Mouse (Mus musculus): ENCODE data around the gene Shb. TPM values are rescaled to one million over a fixed set of nuclear protein-coding genes. Genes with fewer than 3 reads are reported as not detected.
"Not testable (repeated sequence)": the region's sequence is repeated elsewhere in the genome, so short reads cannot be mapped to it uniquely, and the experiment has no call there.

Shb gene
- total and polyA plus RNA-seq, 3 experiments: 7.7 to 15.5 (median 8.6) TPM

DNA sequence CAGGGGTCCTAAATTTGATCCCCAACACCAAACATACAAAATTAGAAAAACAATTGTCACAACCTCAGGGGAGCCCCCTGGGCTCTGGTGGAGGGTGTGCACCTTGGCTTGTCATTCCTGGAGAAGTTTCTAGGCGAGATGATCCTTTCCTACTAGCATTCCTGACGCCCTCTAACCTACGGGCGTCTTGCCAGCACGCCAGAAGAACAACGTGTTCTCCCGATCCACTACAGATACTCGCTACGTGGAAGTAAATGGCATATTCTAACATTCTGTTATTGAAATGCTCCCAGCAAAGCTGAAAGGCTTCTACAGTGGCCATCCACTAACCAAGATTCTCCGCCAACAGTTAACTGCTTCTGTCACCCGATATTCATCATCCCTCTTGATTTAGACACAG, 139.7 kb downstream of the Shb start:
- Histone ChIP-seq H3K9ac (ENCODE audit: insufficient read depth, low read depth) (no peak overlapping the region), H3K27ac (ENCODE audit: insufficient read depth, low read depth) (no peak overlapping the region), H3K4me3 (replicated peaks in 1 of 3; ENCODE audit: low read depth in 2 of 3, low read length in 2 of 3, poor library complexity in 1 of 3) (no peak overlapping the region), H3K4me2 (ENCODE audit: insufficient read depth, low read depth, poor library complexity, severe bottlenecking) (no peak overlapping the region), H3K27me3 (replicated peaks) (no peaks in the 10 kb centered on the region), H3K79me2 (replicated peaks; ENCODE audit: control insufficient read depth, extremely low read depth, insufficient read depth, poor library complexity, severe bottlenecking) (no peaks in the 10 kb centered on the region), H3K4me1 (ENCODE audit: control insufficient read depth in 1 of 2, insufficient read depth in 2 of 2) (peaks cover 0 to 2% of the 10 kb centered on the region in 2 experiments; a peak in 1 of 4 replicates), H3K9me3 (replicated peaks; ENCODE audit: low read length) (no peaks in the 10 kb centered on the region), H3K36me3 (replicated peaks in 1 of 2; ENCODE audit: control insufficient read depth in 1 of 2, insufficient read depth in 1 of 2, low read length in 1 of 2) (peaks cover 7 to 16% of the 10 kb centered on the region in 2 experiments)
- dilution Hi-C loops (cut with MboI; ENCODE audit: extremely low pct_ligation_motif_present, extremely low pct_unique_long_range_greater_than_20kb, low sequenced_read_pairs) (no loop called here), in situ Hi-C loops (cut with MboI; ENCODE audit: low pct_ligation_motif_present, low pct_unique_long_range_greater_than_20kb, low sequenced_read_pairs) (no loop called here)
- no peak for DNase-seq (ENCODE audit: extremely low read depth)
- TF ChIP-seq USF1 (IDR thresholded peaks at IDR 0.05; ENCODE audit: low read depth, low read length) (no peak), RCOR1 (conservative IDR thresholded peaks at IDR 0.05; ENCODE audit: low read depth, low read length) (no peak), MXI1 (IDR thresholded peaks at IDR 0.05; ENCODE audit: low read depth, low read length) (no peak), MYC (IDR thresholded peaks at IDR 0.05; ENCODE audit: low read depth, low read length) (no peak), USF2 (conservative IDR thresholded peaks at IDR 0.05; ENCODE audit: low read depth, low read length) (no peak), ZNF384 (IDR thresholded peaks at IDR 0.05; ENCODE audit: low read depth, low read length) (no peak), ELF1 (IDR thresholded peaks at IDR 0.05; ENCODE audit: low read depth, low read length) (no peak), TBP (conservative IDR thresholded peaks at IDR 0.05; ENCODE audit: low read depth, low read length) (no peak)

DNA sequence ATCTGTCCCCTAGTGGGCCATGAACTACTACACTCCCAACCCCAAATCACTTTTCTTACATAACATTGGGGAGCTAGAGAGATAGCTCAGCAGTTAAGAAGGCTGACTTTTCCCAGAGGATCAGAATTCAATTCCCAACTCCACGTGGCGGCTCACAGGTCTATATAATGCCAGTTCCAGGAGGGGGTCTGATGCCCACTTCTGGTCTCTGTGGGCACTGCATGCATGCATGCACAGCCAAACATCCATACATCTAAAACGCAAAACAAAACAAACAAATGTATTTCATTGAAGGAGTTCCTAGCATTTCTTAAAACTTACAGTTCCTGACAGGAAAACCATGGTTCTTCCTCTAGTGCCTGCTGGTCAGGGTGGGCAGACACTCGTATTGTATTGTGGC, 140.2 kb downstream of the Shb start:
- TF ChIP-seq ZMIZ1 (IDR thresholded peaks at IDR 0.05; ENCODE audit: low read depth, low read length) (no peak), CTCF (conservative IDR thresholded peaks at IDR 0.05 in 1 of 2, IDR thresholded peaks at IDR 0.05 in 1 of 2; ENCODE audit: low read depth in 2 of 2, low read length in 2 of 2) (peak in 1 of 2 experiments; percentile 32; a peak in 2 of 4 replicates)
- Histone ChIP-seq H3K36me3 (replicated peaks in 1 of 2; ENCODE audit: control insufficient read depth in 1 of 2, insufficient read depth in 1 of 2, low read length in 1 of 2) (peaks cover 4 to 14% of the 10 kb centered on the region in 2 experiments), H3K4me3 (replicated peaks in 1 of 3; ENCODE audit: low read depth in 2 of 3, low read length in 2 of 3, poor library complexity in 1 of 3) (no peak overlapping the region), H3K9ac (ENCODE audit: insufficient read depth, low read depth) (no peak overlapping the region), H3K79me2 (replicated peaks; ENCODE audit: control insufficient read depth, extremely low read depth, insufficient read depth, poor library complexity, severe bottlenecking) (no peaks in the 10 kb centered on the region), H3K4me2 (ENCODE audit: insufficient read depth, low read depth, poor library complexity, severe bottlenecking) (no peak overlapping the region), H3K27ac (ENCODE audit: insufficient read depth, low read depth) (no peak overlapping the region), H3K9me3 (replicated peaks; ENCODE audit: low read length) (no peaks in the 10 kb centered on the region), H3K4me1 (ENCODE audit: control insufficient read depth in 1 of 2, insufficient read depth in 2 of 2) (peaks cover 0 to 1% of the 10 kb centered on the region in 2 experiments; a peak in 1 of 4 replicates), H3K27me3 (replicated peaks) (no peaks in the 10 kb centered on the region)
- dilution Hi-C loops (cut with MboI; ENCODE audit: extremely low pct_ligation_motif_present, extremely low pct_unique_long_range_greater_than_20kb, low sequenced_read_pairs): no loop called here
- no peak for DNase-seq (ENCODE audit: extremely low read depth)
- in situ Hi-C loops (cut with MboI; ENCODE audit: low pct_ligation_motif_present, low pct_unique_long_range_greater_than_20kb, low sequenced_read_pairs): no loop called here

DNA sequence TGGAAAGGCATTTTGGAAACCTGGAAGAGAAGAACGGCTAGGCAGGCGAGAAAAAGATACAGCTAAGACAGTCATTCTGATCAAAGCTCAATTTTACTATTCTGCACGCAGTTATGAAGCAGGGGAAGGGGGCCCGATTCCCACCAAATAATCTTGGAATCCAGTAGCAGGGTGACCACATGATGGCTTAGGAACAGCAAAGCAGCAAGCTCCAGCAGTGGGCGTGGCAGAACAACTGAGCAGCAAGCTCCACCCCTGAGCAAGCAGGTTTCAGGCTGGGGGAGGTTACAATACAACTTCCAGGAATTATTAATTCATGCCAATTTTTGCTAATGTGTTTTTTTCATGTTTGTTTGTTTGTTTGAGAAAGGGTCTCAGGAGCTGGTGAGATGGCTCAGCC, 145.0 kb downstream of the Shb start:
- DNase-seq (ENCODE audit: extremely low read depth); H3K4me3 ChIP-seq (replicated peaks in 1 of 3; ENCODE audit: low read depth in 2 of 3, low read length in 2 of 3, poor library complexity in 1 of 3); H3K79me2 ChIP-seq (replicated peaks; ENCODE audit: control insufficient read depth, extremely low read depth, insufficient read depth, poor library complexity, severe bottlenecking); H3K27ac ChIP-seq (ENCODE audit: insufficient read depth, low read depth); H3K4me2 ChIP-seq (ENCODE audit: insufficient read depth, low read depth, poor library complexity, severe bottlenecking); in situ Hi-C loops (cut with MboI; ENCODE audit: low pct_ligation_motif_present, low pct_unique_long_range_greater_than_20kb, low sequenced_read_pairs); H3K27me3 ChIP-seq (replicated peaks); H3K36me3 ChIP-seq (replicated peaks in 1 of 2; ENCODE audit: control insufficient read depth in 1 of 2, insufficient read depth in 1 of 2, low read length in 1 of 2); dilution Hi-C loops (cut with MboI; ENCODE audit: extremely low pct_ligation_motif_present, extremely low pct_unique_long_range_greater_than_20kb, low sequenced_read_pairs); H3K4me1 ChIP-seq (ENCODE audit: control insufficient read depth in 1 of 2, insufficient read depth in 2 of 2); H3K9ac ChIP-seq (ENCODE audit: insufficient read depth, low read depth); H3K9me3 ChIP-seq (replicated peaks; ENCODE audit: low read length): not testable (repeated sequence)

DNA sequence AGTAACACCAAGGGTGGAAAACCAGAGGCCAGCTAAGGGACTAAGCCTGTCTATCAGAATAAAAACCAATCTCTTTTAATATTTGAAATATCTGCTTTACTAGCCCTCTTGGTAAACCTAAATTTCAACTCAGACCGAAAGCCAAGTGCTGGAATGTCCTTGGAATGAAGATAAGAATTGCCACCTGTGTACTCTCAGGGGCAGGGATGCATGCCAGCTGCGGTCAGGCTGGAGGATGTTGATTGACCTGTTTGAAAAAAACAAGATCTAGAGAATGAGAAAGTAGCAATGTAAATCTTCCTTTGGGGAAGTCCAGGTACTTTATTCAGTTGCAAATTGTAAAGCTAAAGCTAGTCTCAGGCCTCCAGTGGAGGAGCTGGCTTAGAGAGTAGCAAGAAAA, 150.1 kb downstream of the Shb start:
- DNase-seq (ENCODE audit: extremely low read depth); dilution Hi-C loops (cut with MboI; ENCODE audit: extremely low pct_ligation_motif_present, extremely low pct_unique_long_range_greater_than_20kb, low sequenced_read_pairs); H3K9me3 ChIP-seq (replicated peaks; ENCODE audit: low read length); H3K9ac ChIP-seq (ENCODE audit: insufficient read depth, low read depth); in situ Hi-C loops (cut with MboI; ENCODE audit: low pct_ligation_motif_present, low pct_unique_long_range_greater_than_20kb, low sequenced_read_pairs); H3K27ac ChIP-seq (ENCODE audit: insufficient read depth, low read depth); H3K4me3 ChIP-seq (replicated peaks in 1 of 3; ENCODE audit: low read depth in 2 of 3, low read length in 2 of 3, poor library complexity in 1 of 3); H3K4me1 ChIP-seq (ENCODE audit: control insufficient read depth in 1 of 2, insufficient read depth in 2 of 2); H3K36me3 ChIP-seq (replicated peaks in 1 of 2; ENCODE audit: control insufficient read depth in 1 of 2, insufficient read depth in 1 of 2, low read length in 1 of 2); H3K4me2 ChIP-seq (ENCODE audit: insufficient read depth, low read depth, poor library complexity, severe bottlenecking); H3K27me3 ChIP-seq (replicated peaks); H3K79me2 ChIP-seq (replicated peaks; ENCODE audit: control insufficient read depth, extremely low read depth, insufficient read depth, poor library complexity, severe bottlenecking): not testable (repeated sequence)

DNA sequence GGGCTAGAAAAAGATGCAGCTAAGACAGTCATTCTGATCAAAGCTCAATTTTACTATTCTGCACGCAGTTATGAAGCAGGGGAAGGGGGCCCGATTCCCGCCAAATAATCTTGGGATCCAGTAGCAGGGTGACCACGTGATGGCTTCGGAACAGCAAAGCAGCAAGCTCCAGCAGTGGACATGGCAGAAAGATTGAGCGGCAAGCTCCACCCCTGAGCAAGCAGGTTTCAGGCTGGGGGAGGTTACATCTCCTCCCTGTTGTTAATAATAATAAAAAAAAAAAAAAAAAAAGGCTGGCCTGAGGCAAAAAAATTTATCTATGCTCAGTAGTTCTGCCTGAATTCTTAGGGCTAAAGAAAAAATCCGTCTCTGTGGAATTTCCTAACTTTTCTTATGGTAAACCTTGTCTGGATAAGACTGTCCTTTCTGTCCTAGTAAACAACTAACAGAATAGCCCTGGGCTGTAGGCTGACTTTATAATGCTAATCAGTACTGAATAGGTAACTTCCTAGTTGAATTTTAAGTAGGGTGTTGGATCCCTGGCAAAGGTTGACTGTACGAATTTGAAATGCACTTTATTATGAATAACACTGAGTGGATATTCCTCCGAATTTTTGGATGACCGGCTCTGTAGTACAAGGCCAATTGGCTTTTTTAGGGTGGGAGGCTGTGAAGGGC, 151.2 kb downstream of the Shb start:
- H3K9me3 ChIP-seq (replicated peaks; ENCODE audit: low read length); H3K27ac ChIP-seq (ENCODE audit: insufficient read depth, low read depth); dilution Hi-C loops (cut with MboI; ENCODE audit: extremely low pct_ligation_motif_present, extremely low pct_unique_long_range_greater_than_20kb, low sequenced_read_pairs); H3K9ac ChIP-seq (ENCODE audit: insufficient read depth, low read depth); DNase-seq (ENCODE audit: extremely low read depth); H3K27me3 ChIP-seq (replicated peaks); H3K4me1 ChIP-seq (ENCODE audit: control insufficient read depth in 1 of 2, insufficient read depth in 2 of 2); H3K4me3 ChIP-seq (replicated peaks in 1 of 3; ENCODE audit: low read depth in 2 of 3, low read length in 2 of 3, poor library complexity in 1 of 3); H3K79me2 ChIP-seq (replicated peaks; ENCODE audit: control insufficient read depth, extremely low read depth, insufficient read depth, poor library complexity, severe bottlenecking); H3K4me2 ChIP-seq (ENCODE audit: insufficient read depth, low read depth, poor library complexity, severe bottlenecking); in situ Hi-C loops (cut with MboI; ENCODE audit: low pct_ligation_motif_present, low pct_unique_long_range_greater_than_20kb, low sequenced_read_pairs): not testable (repeated sequence)
- H3K36me3 ChIP-seq (replicated peaks in 1 of 2; ENCODE audit: control insufficient read depth in 1 of 2, insufficient read depth in 1 of 2, low read length in 1 of 2): peaks cover 6 to 19% of the 10 kb centered on the region in 2 experiments

All from CH12.LX (cell line).